Mouse (Mus musculus): Measurements from ENCODE around the gene Asprv1. TPM values are rescaled to one million over a fixed set of nuclear protein-coding genes. Genes with fewer than 3 reads are reported as not detected.

Asprv1 gene
- total RNA-seq, 2 experiments from 2014 or later = 1.5 to 1.7 TPM

DNA sequence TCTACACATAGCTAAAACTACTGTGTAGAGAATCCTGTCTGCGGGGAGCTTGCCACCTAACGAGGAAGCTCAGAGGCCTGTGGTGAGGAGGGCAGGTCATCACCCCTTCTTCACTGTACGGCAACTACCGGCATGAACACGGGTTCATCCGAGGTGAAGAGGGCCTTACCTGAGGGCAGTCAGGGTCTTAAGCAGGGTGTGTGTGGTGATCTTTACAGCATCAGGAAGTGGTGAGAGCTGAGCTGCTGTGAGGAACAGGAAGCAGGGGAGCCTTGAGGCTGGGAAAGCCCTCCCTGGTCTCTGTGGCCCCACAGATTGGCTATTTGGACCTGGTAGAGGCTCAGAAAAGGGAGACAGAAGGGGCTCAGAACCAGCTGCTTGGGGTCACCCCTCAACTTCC is 20.5 kb upstream of the Asprv1 start:
- intact Hi-C loops (cut with DNase I) = no loop called here
- DNase-seq (ENCODE audit: low spot score in 2 of 2) = no peak

- intact Hi-C loops (cut with DNase I) = no loop called here
- DNase-seq (ENCODE audit: low spot score in 2 of 2) = no peak
Measured at GRCm38 (mm10) chr6:86609235-86609634, 18.7 kb upstream of the Asprv1 start.

DNA sequence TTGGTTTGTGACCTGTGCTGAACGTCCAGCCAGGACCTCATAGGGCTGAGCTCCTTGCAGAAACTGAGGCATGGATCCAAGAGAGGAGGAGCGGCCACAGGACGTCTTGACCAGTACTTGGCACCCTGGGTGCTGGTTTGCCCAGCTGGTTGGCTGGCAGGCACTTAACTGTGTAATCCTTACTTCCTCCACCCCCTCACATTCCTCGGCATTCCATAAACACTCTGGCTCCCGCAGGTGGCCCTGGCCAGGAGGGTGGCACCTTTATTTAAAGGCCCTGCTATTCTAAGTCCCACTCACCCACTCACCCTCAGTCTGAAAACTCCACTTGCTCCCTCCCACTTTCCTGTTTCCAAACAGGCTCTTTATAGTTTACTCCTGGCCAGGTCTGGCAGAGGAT is 17.2 kb upstream of the Asprv1 start:
- DNase-seq (ENCODE audit: low spot score in 2 of 2) = no peak
- intact Hi-C loops (cut with DNase I) = no loop called here

- DNase-seq (ENCODE audit: low spot score in 2 of 2) = no peak
- intact Hi-C loops (cut with DNase I) = no loop called here
Measured at GRCm38 (mm10) chr6:86615301-86615700, 12.7 kb upstream of the Asprv1 start.

DNA sequence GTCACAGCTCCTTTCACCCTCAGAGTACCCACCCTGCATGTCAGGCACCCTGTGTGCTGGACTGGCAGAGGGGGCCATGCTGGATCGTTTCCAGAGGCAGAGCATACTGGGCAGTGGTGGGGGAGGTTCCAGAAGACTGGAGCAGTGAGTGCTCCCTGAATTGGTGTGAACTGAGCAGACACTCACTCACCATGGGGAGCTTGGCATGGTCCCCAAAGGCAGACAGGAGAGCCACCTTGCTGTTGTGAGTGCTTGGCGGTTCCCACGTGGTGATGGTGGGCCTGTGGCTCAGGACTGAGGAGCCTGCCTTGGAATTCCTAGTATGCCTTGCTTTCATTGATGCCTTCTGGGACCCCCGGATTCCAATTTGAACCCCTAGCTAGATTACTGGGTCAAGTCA is 4.8 kb upstream of the Asprv1 start:
- intact Hi-C loops (cut with DNase I) = no loop called here
- DNase-seq (ENCODE audit: low spot score in 2 of 2) = no peak

GRCm38 (mm10) chr6:86624074-86625030 is 3.6 kb upstream of the Asprv1 start:
- DNase-seq (ENCODE audit: low spot score in 2 of 2) = peak; percentile 40 to 86
- intact Hi-C loops (cut with DNase I) = no loop called here

- no peak for DNase-seq (ENCODE audit: low spot score in 2 of 2)
- intact Hi-C loops (cut with DNase I) = no loop called here
Measured at GRCm38 (mm10) chr6:86630141-86630540, 2.2 kb downstream of the Asprv1 start.

DNA sequence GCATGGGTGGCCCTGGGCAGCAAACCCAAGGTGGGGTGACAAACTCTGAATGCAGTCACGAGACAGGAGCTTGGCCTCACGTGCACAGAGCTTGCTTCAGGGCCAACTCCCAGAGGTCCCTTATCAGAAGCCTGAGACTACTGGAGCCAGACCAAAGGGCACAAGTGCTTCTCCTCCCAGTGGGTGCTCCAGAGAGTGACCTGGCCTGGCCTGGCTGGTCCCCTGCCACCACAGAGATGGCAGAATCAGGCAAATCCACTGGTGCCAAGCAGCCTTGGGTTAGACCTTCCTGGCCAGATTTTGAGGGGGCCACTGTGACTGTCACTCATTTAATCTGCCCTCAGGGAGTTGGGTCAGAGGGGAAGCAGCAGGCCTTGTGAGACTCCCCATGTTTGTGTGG is 8.5 kb downstream of the Asprv1 start:
- intact Hi-C loops (cut with DNase I) = loop anchor here (5.0 kb wide), 1 partner anchor 39 kb away; no protein-coding TSS in a partner anchor
- no peak for DNase-seq (ENCODE audit: low spot score in 2 of 2)

GRCm38 (mm10) chr6:86637171-86637835 is 9.3 kb downstream of the Asprv1 start:
- no peak for DNase-seq (ENCODE audit: low spot score in 2 of 2)
- intact Hi-C loops (cut with DNase I) = loop anchor here (5.0 kb wide), 1 partner anchor 40 kb away; no protein-coding TSS in a partner anchor

- intact Hi-C loops (cut with DNase I) = loop anchor here (5.0 kb wide), 1 partner anchor 41 kb away; no protein-coding TSS in a partner anchor
- DNase-seq (ENCODE audit: low spot score in 2 of 2) = no peak
Measured at GRCm38 (mm10) chr6:86637860-86638259, 9.9 kb downstream of the Asprv1 start.

DNA sequence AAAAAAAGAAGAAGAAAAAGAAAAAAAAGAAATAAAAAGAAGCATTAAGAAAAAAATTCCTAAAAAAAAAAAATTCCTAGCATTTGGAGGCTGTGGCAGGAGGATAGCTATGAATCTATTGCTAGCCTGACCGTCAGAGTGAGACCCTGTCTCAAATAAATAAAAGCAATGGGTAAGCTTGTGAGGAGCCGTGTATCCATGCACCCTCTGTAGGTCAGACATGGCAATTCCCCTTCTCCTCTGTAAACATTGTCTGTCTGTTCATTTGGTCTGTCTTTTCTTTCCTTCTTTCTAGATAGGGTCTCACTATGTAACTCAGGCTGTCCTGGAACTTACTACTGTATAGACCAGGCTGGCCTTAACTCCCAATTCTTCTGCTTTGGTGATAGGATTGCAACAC is 10.5 kb downstream of the Asprv1 start:
- DNase-seq (ENCODE audit: low spot score in 2 of 2) = no peak
- intact Hi-C loops (cut with DNase I) = loop anchor here (5.0 kb wide), 1 partner anchor 41 kb away; no protein-coding TSS in a partner anchor

DNA sequence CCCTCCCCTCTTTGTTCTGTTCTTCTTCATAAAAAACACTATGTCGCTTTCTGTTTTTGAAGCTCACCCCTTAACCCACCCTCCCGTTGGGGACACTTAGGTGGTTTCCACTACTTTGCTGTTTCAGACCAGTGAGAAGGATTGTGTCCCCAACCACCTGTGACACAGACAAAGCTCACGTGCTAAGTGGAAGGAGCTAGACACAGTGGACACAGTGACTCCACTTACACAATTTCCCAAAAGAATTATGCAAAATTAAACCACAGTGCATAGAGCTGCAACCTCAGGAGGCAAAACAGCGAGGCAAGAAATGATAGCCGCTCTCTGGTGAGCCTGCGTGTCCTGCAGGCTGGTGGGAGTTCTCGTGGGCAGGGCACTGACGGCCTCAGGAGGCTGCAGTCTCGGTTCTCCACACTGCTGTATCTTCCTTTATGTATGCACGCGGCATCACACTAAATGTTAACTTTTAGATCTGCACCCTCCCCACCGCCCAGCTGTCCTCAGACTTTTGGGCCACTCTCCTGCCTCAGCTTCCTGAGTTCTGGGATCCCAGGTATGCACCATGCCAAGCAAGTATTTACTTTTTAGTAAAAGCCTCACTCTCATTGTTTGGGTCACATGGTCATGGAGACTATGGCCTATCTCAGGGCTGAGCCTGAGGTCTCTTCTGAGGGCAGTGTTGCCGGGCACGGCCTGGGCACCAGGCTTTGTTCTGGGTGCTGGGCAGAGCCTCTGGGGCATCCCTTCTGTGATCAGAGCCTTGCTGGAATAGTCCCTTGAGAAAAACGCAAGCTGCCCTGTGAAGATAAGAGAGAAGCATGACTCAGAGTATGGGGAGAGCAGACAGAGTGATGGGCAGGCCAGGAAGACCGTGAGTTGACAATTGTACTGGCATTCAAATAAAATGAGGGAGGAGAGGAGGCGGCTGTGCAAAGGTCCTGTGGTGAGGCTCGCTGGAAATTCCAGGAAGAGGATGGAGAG is 11.5 kb downstream of the Asprv1 start:
- intact Hi-C loops (cut with DNase I) = loop anchor here (5.0 kb wide), 1 partner anchor 42 kb away; no protein-coding TSS in a partner anchor
- DNase-seq (ENCODE audit: low spot score in 2 of 2) = no peak

- intact Hi-C loops (cut with DNase I) = no loop called here
- DNase-seq (ENCODE audit: low spot score in 2 of 2) = no peak
Measured at GRCm38 (mm10) chr6:86640161-86640560, 12.2 kb downstream of the Asprv1 start.

DNA sequence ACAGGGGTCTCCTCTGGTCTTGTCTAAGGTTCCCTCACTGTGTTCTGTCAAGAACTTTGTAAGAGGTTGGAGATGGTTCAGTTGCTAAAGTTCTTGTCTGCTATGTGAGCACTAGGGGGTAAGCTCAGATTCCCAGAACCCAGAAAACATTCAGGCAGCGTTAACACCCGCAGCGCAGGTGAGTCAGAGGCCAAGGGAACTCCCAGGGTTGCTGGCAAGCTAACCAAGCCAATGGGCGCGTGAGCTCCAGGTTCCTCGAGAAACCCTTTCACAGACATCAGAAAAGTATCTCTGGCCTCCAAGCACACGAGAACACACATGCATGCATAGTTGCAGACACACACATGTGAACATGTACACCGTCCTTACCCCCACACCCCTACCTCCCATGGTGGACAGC is 12.8 kb downstream of the Asprv1 start:
- intact Hi-C loops (cut with DNase I) = no loop called here
- DNase-seq (ENCODE audit: low spot score in 2 of 2) = no peak

DNA sequence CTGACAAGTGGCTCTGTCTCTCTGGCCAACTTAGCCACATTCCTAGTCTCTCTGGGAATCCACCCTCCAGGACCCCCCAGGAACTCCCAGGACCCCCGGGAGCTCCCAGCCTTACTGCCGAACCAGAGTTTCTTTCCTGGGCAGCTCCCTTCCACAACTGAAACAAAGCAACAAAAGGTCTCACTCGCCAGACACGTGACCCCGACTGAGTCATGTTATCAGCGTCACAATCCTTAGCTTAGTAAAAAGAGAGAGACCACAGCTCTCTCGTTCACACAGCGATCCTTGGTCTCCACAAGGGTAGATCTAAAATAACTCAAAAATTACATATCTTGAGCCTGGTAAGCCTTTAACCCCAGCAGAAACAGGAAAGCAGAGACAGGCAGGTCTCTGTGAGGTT is 13.8 kb downstream of the Asprv1 start:
- no peak for DNase-seq (ENCODE audit: low spot score in 2 of 2)
- intact Hi-C loops (cut with DNase I) = no loop called here

- intact Hi-C loops (cut with DNase I) = no loop called here
- no peak for DNase-seq (ENCODE audit: low spot score in 2 of 2)
Measured at GRCm38 (mm10) chr6:86644775-86645400, 16.9 kb downstream of the Asprv1 start.

- no peak for DNase-seq (ENCODE audit: low spot score in 2 of 2)
- intact Hi-C loops (cut with DNase I) = no loop called here
Measured at GRCm38 (mm10) chr6:86645551-86645950, 17.6 kb downstream of the Asprv1 start.

DNA sequence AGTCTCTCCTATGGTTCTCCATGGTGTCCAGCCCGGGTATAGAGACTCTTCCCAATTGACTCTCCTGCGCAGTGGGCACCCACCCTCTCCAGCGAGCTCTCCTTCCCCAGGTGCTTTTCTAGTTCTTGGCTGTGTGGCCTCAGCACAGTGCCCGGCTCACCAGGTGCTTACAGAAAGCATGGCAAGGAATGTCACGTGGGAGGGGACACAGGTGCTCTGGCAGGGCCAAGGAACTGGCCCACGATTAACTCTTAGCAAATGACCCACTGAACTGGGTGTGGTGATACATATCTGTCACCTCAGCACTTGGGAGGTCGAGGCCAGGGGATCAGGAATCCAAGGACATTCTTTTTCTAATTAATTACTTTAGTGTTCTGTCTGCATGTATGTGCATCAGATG is 18.2 kb downstream of the Asprv1 start:
- no peak for DNase-seq (ENCODE audit: low spot score in 2 of 2)
- intact Hi-C loops (cut with DNase I) = no loop called here

DNA sequence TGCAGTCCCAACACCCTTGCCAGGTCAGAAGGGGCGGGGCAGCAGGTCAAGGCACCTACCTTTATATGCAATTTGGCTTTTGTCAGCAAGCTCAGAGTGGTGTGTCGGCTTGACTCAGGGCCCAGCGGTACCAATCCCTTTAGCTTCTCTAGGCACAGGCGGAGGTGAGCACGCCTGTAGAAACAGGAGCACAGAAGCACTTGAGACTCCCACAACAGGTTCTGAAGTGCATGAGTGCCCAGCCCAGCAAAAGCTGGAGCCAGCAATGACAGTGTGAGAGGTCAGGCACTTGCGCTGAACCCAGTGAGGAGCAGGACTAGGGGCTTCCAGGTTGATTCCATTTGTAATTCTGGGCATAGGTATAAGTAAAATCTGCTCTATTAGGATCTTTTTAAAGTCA is 25.1 kb downstream of the Asprv1 start:
- no peak for DNase-seq (ENCODE audit: low spot score in 2 of 2)
- intact Hi-C loops (cut with DNase I) = no loop called here

Measured in left cerebral cortex, postnatal 14 days (tissue).